Mouse (Mus musculus): ENCODE results near the gene Ubtd2. TPM values are rescaled to one million over a fixed set of nuclear protein-coding genes. Genes with fewer than 3 reads are reported as not detected.

Ubtd2 gene
- polyA plus RNA-seq, 1 experiment from 2014 or later = 82.0 TPM

DNA sequence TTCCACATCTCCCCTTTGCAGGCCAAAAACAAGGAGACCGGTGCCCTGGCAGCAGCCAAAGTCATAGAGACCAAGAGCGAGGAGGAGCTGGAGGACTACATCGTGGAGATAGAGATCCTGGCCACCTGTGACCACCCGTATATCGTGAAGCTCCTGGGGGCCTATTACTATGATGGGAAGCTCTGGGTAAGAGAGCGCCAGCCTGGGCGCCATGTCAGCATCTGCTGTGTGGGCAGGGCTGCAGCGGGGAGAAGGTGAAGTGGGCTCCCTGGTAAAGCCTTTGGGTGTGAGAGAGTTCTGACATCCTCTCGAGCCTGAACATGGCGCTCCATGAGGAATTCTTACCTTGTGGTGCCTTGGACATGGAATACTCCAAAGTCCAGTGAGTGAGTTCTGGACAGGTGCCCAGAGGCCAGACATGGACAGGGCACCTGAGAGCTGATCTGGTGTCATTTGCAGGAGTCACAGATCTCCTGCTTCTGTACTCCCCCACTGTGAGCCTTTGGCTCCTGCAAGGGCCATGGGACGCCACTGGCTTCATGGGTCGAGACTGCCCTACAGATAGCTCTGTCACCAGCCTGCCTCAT is 100.0 kb downstream of the Ubtd2 start:
- Histone ChIP-seq H3K36me3 (no peaks in the 10 kb centered on the region), H3K27me3 (ENCODE audit: low read depth, poor library complexity, severe bottlenecking) (no peaks in the 10 kb centered on the region), H3K4me1 (peaks cover 43% of the 10 kb centered on the region), H3K4me3 (no peak overlapping the region), H3K9me3 (replicated peaks) (no peaks in the 10 kb centered on the region), H3K27ac (no peak overlapping the region)
- no peak for DNase-seq (ENCODE audit: low spot score)
- WGBS = 92% methylated on average over 12 of the region's 12 CpGs

DNA sequence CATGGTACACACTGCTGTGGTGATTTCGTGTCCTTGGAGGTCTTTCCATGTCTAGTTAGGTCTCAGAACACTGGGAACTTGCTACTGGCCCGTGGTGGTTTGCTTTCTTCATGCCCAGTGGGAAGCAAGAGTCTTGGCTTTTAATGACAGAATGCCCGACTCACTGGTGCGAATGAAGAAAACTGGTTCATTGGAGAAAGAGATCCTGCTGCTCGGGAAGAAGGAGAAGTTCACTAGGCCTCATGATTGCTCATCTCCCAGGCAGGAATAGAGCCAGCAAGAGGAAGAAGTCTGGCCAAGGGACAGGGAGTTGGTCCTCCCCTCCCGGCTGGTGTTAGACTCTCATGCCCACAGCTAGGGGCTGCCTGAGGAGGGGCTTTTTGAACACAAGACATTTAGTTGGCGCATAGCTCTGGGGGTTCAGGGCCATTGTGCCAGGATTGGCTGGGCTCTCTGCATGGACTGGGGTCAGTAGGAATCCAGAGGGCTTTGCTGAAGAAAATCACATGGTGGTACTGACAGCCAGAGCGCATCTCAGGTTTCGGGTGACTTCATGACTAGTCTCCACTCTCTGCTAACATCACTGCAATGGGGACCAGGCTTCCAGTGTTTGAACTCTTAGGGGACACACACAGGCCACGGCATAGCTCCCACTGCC is 101.3 kb downstream of the Ubtd2 start:
- Histone ChIP-seq H3K27me3 (ENCODE audit: low read depth, poor library complexity, severe bottlenecking) (no peaks in the 10 kb centered on the region), H3K4me3 (no peak overlapping the region), H3K27ac (no peak overlapping the region), H3K36me3 (no peaks in the 10 kb centered on the region), H3K9me3 (replicated peaks) (no peaks in the 10 kb centered on the region), H3K4me1 (peaks cover 32% of the 10 kb centered on the region)
- DNase-seq (ENCODE audit: low spot score) = no peak
- 82% methylated on average over 10 of the region's 10 CpGs for WGBS

DNA sequence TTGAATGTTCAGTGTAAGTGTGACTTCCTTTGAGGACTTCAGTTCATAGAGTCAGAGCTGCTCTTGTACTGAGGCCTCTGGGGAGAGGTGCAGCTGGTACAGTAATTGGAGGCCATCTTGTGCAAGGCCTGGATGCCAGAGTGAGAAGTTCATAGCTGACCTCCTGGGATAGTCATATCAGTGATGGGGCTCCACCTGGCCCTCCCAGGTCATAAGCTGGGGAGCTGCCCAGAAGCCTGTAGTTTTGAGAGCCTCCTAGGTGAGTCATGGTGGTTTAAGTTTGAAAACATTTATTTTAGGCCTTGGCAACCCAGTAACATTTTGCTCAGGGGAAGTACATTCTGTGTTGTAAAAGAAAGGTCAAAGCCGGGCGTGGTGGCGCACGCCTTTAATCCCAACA is 102.9 kb downstream of the Ubtd2 start:
- H3K36me3 ChIP-seq = no peaks in the 10 kb centered on the region
- H3K27me3 ChIP-seq (ENCODE audit: low read depth, poor library complexity, severe bottlenecking) = no peaks in the 10 kb centered on the region
- H3K9me3 ChIP-seq (replicated peaks) = no peaks in the 10 kb centered on the region
- peaks cover 17% of the 10 kb centered on the region for H3K4me1 ChIP-seq
- H3K4me3 ChIP-seq = no peak overlapping the region
- no peak for DNase-seq (ENCODE audit: low spot score)
- no peak overlapping the region for H3K27ac ChIP-seq
- over 99% methylated on average over 4 of the region's 4 CpGs for WGBS

GRCm38 (mm10) chr11:32558677-32559076 is 103.5 kb downstream of the Ubtd2 start:
- no peaks in the 10 kb centered on the region for H3K9me3 ChIP-seq (replicated peaks)
- no peaks in the 10 kb centered on the region for H3K27me3 ChIP-seq (ENCODE audit: low read depth, poor library complexity, severe bottlenecking)
- H3K36me3 ChIP-seq = no peaks in the 10 kb centered on the region
- H3K27ac ChIP-seq = no peak overlapping the region
- peaks cover 16% of the 10 kb centered on the region for H3K4me1 ChIP-seq
- WGBS = 52% methylated on average over 8 of the region's 8 CpGs
- DNase-seq (ENCODE audit: low spot score) = no peak
- no peak overlapping the region for H3K4me3 ChIP-seq

DNA sequence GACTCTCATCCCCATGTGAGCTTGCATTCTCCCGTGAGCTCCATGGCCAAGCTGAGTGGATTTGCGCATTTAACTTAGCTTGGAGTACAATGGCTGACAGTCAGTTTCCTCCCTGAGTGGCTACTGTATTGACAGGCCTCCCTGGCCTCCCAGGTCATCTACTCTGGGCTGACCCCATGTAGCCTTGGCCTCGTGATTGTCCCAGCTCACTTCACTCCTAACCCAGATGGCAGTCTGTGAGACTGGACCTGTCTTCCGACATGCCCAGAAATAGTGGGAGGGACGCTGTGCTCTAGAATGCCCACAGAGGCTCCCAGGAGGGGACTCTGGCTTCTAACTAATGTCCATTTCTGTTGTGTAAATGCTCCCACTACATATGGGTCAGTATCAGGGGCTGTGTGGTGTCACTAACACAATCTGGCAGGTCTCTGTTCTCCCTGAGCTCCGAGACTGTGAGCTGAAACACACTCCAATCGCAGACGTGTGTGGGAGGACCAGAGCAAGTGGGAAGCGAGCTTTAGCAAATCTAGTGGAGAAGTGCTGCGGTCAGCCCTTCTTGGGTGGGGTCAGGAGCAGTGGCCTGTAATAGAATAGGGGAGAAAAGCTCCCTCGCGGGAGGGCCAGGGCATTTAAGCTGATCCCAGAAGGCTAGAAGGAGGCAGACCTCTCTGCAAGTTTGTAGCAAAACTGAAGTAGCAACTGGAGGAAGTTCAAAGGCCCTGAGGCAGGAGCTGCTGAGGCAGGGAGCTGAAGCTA is 105.0 kb downstream of the Ubtd2 start:
- WGBS = 87% methylated on average over 12 of the region's 12 CpGs
- no peak for DNase-seq (ENCODE audit: low spot score)

GRCm38 (mm10) chr11:32561465-32562355 is 106.5 kb downstream of the Ubtd2 start:
- Histone ChIP-seq H3K27ac (no peak overlapping the region), H3K4me3 (no peak overlapping the region), H3K4me1 (peaks cover 24% of the 10 kb centered on the region), H3K27me3 (ENCODE audit: low read depth, poor library complexity, severe bottlenecking) (no peaks in the 10 kb centered on the region), H3K36me3 (no peaks in the 10 kb centered on the region), H3K9me3 (replicated peaks) (no peaks in the 10 kb centered on the region)
- 86% methylated on average over 10 of the region's 10 CpGs for whole genome bisulfite sequencing
- no peak for DNase-seq (ENCODE audit: low spot score)

More for the DNA sequence above, 105.0 kb downstream of the Ubtd2 start:
- Histone ChIP-seq H3K27me3 (ENCODE audit: low read depth, poor library complexity, severe bottlenecking) (no peaks in the 10 kb centered on the region), H3K9me3 (replicated peaks) (no peaks in the 10 kb centered on the region), H3K4me1 (peaks cover 22% of the 10 kb centered on the region), H3K27ac (no peak overlapping the region), H3K4me3 (no peak overlapping the region), H3K36me3 (no peaks in the 10 kb centered on the region)

DNA sequence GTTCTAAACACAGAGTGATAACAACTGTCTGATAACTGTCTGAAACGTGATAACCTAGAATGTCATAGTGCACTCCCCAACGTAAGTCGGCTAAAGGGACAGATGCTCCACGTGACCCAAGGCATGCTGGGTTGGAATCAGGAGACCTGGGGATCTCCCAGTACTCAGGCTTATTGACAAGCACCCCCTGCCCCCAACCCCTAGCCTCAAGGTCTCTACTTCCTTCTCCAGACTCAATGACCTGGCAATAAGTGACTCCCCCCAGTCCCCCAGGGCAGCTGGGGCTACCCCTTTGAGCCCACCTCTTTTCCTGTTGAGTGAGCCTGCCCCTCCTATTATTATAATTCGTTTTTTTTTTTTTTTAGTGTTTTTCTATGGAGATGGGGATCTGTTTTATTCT is 107.5 kb downstream of the Ubtd2 start:
- Histone ChIP-seq H3K27ac (no peak overlapping the region), H3K36me3 (no peaks in the 10 kb centered on the region), H3K9me3 (replicated peaks) (no peaks in the 10 kb centered on the region), H3K4me1 (peaks cover 24% of the 10 kb centered on the region), H3K27me3 (ENCODE audit: low read depth, poor library complexity, severe bottlenecking) (no peaks in the 10 kb centered on the region), H3K4me3 (no peak overlapping the region)
- 83% methylated on average over 5 of the region's 5 CpGs for WGBS
- no peak for DNase-seq (ENCODE audit: low spot score)

- H3K27me3 ChIP-seq (ENCODE audit: low read depth, poor library complexity, severe bottlenecking) = no peaks in the 10 kb centered on the region
- H3K4me1 ChIP-seq = peaks cover 23% of the 10 kb centered on the region
- WGBS = 58% methylated on average over 3 of the region's 3 CpGs
These were observed 108.5 kb downstream of the Ubtd2 start for GRCm38 (mm10) chr11:32563660-32564059.

GRCm38 (mm10) chr11:32564629-32565028 is 109.5 kb downstream of the Ubtd2 start:
- H3K27ac ChIP-seq = peak overlapping the region; percentile 37; the same call in 1 of the 2 replicates
- H3K4me3 ChIP-seq = no peak overlapping the region
- WGBS = 68% methylated on average over 4 of the region's 4 CpGs

More at GRCm38 (mm10) chr11:32563660-32564059, 108.5 kb downstream of the Ubtd2 start:
- no peak overlapping the region for H3K27ac ChIP-seq
- H3K9me3 ChIP-seq (replicated peaks) = no peaks in the 10 kb centered on the region
- H3K4me3 ChIP-seq = no peak overlapping the region
- H3K36me3 ChIP-seq = no peaks in the 10 kb centered on the region
- no peak for DNase-seq (ENCODE audit: low spot score)

DNA sequence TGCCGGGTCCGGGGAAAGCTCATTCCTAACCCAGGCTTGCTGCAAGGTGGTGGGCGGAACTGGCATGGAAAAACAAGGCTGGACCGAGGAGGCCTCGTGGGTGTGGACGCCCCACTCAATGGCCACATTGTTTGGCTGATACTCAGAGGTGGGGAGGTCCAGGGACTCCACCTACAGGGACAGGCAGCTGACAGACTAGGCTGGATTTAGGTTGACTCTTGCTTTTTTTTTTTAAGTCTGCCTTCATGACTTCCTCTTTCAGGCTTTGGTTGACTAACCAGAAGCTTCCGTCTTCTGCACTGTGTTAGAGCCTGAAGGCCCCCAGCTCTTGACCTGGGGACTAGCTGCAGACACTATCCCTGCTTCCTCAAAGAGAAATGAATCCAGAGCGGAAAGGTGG is 109.9 kb downstream of the Ubtd2 start:
- H3K27ac ChIP-seq = peak overlapping the region; percentile 37; the same call in 1 of the 2 replicates
- no peak for DNase-seq (ENCODE audit: low spot score)
- no peak overlapping the region for H3K4me3 ChIP-seq
- H3K36me3 ChIP-seq = no peaks in the 10 kb centered on the region
- H3K4me1 ChIP-seq = peaks cover 20% of the 10 kb centered on the region
- H3K27me3 ChIP-seq (ENCODE audit: low read depth, poor library complexity, severe bottlenecking) = no peaks in the 10 kb centered on the region
- WGBS = 78% methylated on average over 8 of the region's 8 CpGs
- no peaks in the 10 kb centered on the region for H3K9me3 ChIP-seq (replicated peaks)

More at GRCm38 (mm10) chr11:32564629-32565028, 109.5 kb downstream of the Ubtd2 start:
- H3K36me3 ChIP-seq = no peaks in the 10 kb centered on the region
- H3K4me1 ChIP-seq = peaks cover 20% of the 10 kb centered on the region
- no peak for DNase-seq (ENCODE audit: low spot score)
- no peaks in the 10 kb centered on the region for H3K27me3 ChIP-seq (ENCODE audit: low read depth, poor library complexity, severe bottlenecking)
- no peaks in the 10 kb centered on the region for H3K9me3 ChIP-seq (replicated peaks)

DNA sequence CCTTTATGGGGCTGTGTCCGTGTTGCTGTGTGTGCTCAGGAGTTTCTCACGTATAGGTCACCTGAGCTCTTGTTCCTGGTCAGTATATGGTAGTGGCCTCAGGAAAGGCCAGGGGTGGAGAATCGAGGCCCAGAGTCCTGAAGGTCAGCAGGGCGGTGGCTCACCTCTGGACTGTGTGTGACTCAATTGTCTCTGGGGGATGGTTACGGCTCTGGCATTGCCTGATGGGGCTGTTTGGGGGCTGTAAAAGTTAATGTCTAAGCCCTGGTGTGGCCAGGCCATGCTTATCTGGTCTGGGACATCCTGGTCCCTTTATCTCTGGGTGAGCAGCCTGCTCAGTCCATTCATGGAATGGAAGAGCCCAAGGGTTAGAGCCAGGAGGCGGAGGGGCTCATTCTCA is 111.0 kb downstream of the Ubtd2 start:
- 70% methylated on average over 6 of the region's 6 CpGs for WGBS
- Histone ChIP-seq H3K27me3 (ENCODE audit: low read depth, poor library complexity, severe bottlenecking) (no peaks in the 10 kb centered on the region), H3K4me1 (peaks cover 20% of the 10 kb centered on the region), H3K36me3 (no peaks in the 10 kb centered on the region), H3K4me3 (no peak overlapping the region), H3K27ac (no peak overlapping the region), H3K9me3 (replicated peaks) (no peaks in the 10 kb centered on the region)
- DNase-seq (ENCODE audit: low spot score) = no peak
